Mouse (Mus musculus): ENCODE measurements around the gene Pparg. TPM values are rescaled to one million over a fixed set of nuclear protein-coding genes. Genes with fewer than 3 reads are reported as not detected.

Pparg gene
- 1.3 TPM for total RNA-seq (2023)

DNA sequence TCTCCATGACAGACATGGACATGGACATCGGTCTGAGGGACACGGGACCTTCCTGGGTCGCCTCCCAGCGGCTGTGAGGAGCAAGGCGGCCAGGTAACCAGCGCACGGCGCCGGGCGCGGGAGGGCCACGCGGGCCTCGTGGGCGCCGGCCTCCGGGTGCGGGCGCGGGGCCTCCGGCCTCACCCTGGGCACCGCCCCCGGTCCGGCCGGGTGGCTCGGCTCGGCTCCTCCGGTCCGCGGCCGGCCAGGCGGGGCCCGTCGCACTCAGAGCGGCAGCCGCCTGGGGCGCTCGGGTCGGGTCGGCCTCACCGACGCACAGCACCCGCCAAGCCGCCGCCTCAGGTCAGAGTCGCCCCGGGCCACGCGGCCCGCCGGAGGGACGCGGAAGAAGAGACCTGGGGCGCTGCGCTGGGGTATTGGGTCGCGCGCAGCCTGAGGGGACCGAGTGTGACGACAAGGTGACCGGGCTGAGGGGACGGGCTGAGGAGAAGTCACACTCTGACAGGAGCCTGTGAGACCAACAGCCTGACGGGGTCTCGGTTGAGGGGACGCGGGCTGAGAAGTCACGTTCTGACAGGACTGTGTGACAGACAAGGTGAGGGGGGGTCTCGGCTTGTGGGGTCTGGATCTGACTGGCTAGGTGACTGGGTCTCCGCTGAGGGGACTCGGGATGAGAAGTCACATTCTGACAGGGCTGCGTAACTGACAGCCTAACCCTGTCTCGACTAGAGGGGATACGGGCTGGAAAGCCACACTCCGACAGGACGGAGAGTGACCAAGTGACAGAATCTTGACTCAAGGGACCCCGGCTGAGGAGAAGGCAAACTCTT lies at the start of gene Pparg:
Gene Pparg, plus strand, starts transcription at position 176 of the 830 bp plus-strand sequence.

Other genes with a start within 250 kb of the Pparg start
- not detected for gene Syn2, start 226.0 kb upstream of the Pparg start, total RNA-seq (2023)
- not detected for gene Gm17482, start 133.6 kb upstream of the Pparg start, total RNA-seq (2023)
- not detected for gene Timp4, start 108.7 kb upstream of the Pparg start, total RNA-seq (2023)
- gene Tsen2, start 183.7 kb downstream of the Pparg start, total RNA-seq (2023): 8.5 TPM
- not detected for gene Mkrn2os, start 231.6 kb downstream of the Pparg start, total RNA-seq (2023)
- gene Mkrn2, start 241.0 kb downstream of the Pparg start, total RNA-seq (2023): 41.0 TPM